Comparison of ENCODE assay signal across 8 mouse cellular contexts in the genomic region with DNA sequence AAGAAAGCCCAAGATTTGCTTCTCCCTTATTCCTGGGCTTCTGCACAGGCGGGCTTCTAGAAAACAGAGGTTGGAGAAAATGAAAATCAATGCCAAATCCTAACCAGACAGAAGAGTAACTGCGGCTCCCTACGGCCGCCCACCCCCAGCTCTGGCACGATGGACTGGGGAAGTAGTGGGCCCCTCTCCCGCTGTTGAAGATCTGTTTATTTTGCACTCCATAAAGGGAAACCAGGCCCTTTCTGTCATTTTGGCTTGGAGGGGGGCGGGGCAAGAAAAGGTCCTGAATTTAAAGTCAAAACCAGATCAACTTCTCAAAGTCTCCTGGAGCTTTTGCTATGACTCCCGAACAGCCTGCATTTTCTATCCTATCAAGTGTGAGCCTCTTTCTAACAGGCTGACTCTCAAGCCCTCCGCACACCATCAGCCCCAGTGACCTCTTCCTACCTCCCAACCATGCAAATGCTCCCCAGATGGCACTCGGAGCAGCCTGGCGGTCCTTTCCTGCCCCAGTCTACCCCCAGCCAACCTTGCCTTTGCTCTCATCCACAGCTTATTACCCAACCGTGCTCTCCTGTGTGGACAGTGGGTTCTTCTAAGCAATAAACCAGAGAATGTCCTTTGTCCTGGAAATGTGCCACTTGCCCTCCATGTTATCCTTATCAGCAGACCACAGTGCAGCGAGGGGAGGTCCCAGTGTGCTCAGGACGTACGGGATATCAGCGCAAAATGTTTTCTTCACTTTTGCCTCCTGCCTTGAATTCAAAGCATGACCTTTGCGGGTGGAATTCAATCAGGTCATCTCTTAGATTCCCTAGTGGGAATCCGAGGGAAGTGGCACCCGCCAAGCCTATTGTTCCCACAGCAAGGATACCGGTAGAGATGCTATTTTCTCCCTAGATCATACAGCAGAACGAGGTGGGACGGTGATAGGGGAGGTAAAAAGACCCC. TPM values are rescaled to one million over a fixed set of nuclear protein-coding genes. Genes with fewer than 3 reads are reported as not detected.
A peak's percentile ranks its signal among the peaks of the same experiment; 100 is the strongest.
DNase-seq lines count a peak whose midpoint lies in the region; ATAC-seq lines count a peak whose summit lies in the region.
"Had no signal": no experiment of that assay in that cellular context is flagged by ENCODE, and none has a peak within 500 bp of the region (broad histone marks: within the 10 kb centered on the region; RNA-seq: fewer than 3 reads in every experiment).

No protein-coding gene starts in this region.

- peaks cover 97% of the 10 kb centered on the region for H3K4me1 ChIP-seq in megakaryocyte, embryonic 14.5 days
- H3K4me1 ChIP-seq in stomach, embryonic 15.5 days = peaks cover 17% of the 10 kb centered on the region
- H3K4me1 ChIP-seq: midbrain, embryonic 12.5 days had no signal

- WGBS in stomach, embryonic 15.5 days = 43% methylated on average over 22 of the region's 22 CpGs

- no peaks in the 10 kb centered on the region for H3K27me3 ChIP-seq in megakaryocyte, embryonic 14.5 days (replicated peaks)
- H3K27me3 ChIP-seq in stomach, embryonic 15.5 days (replicated peaks) = no peaks in the 10 kb centered on the region
- H3K27me3 ChIP-seq: midbrain, embryonic 12.5 days had no signal

- H3K4me2 ChIP-seq in stomach, embryonic 15.5 days = peak overlapping the region; percentile 38
- H3K4me2 ChIP-seq: midbrain, embryonic 12.5 days had no signal

- peaks cover 86% of the 10 kb centered on the region for H3K36me3 ChIP-seq in megakaryocyte, embryonic 14.5 days (replicated peaks; ENCODE audit: low read length)
- no peaks in the 10 kb centered on the region for H3K36me3 ChIP-seq in stomach, embryonic 15.5 days
- H3K36me3 ChIP-seq: midbrain, embryonic 12.5 days had no signal

- peak; percentile 52 for DNase-seq in kidney, postnatal 14 days
- no peak for DNase-seq in gastrocnemius, postnatal 10 days
- no peak for DNase-seq in cerebellum, postnatal 25 days

- no peak overlapping the region for H3K9ac ChIP-seq in stomach, embryonic 15.5 days
- H3K9ac ChIP-seq: midbrain, embryonic 12.5 days had no signal

- H3K9me3 ChIP-seq in megakaryocyte, embryonic 14.5 days = no peaks in the 10 kb centered on the region
- H3K9me3 ChIP-seq in stomach, embryonic 15.5 days = no peaks in the 10 kb centered on the region
- H3K9me3 ChIP-seq: midbrain, embryonic 12.5 days had no signal

- H3K27ac ChIP-seq in stomach, embryonic 15.5 days = peak overlapping the region; percentile 67
- H3K27ac ChIP-seq: midbrain, embryonic 12.5 days had no signal

- H3K4me3 ChIP-seq in megakaryocyte, embryonic 14.5 days (replicated peaks) = peak overlapping the region; percentile 83
- H3K4me3 ChIP-seq in stomach, embryonic 15.5 days (replicated peaks) = no peak overlapping the region
- H3K4me3 ChIP-seq: midbrain, embryonic 12.5 days had no signal

- ATAC-seq in megakaryocyte, adult 5-6 weeks (ENCODE audit: poor library complexity, severe bottlenecking) = no peak
- peak; percentile 6 for ATAC-seq in granulocyte monocyte progenitor cell, adult 5-6 weeks (replicated peaks; ENCODE audit: poor library complexity, severe bottlenecking)
- no peak; the same call in 1 of the 2 replicates for ATAC-seq in stomach, embryonic 15.5 days (ENCODE audit: insufficient read depth, low FRiP score, low read depth)

RNA-seq across cellular contexts. Expression of a gene that starts 23.3 kb away (rescaled TPM):
- 20.8 and 61.7 TPM in 2 replicates for polyA plus RNA-seq in megakaryocyte, embryonic 14.5 days (2012; ENCODE audit: insufficient read depth, low replicate concordance)
- 89.0 and 92.7 TPM in 2 replicates for total RNA-seq in megakaryocyte, adult 5-6 weeks (2015)
- 95.8 and 106 TPM in 2 replicates for total RNA-seq in megakaryocyte, adult 5-6 weeks (2017)
- 63.4 and 68.3 TPM in 2 replicates for total RNA-seq in granulocyte monocyte progenitor cell, adult 5-6 weeks (2014; fragmentation: Nextera tagmentation)
- total RNA-seq in granulocyte monocyte progenitor cell, adult 5-6 weeks (2017) = 106 and 109 TPM in 2 replicates
- 13.4 and 13.9 TPM in 2 replicates for polyA plus RNA-seq in stomach, embryonic 15.5 days (2015; fragmentation: Nextera tagmentation; extraction: Ambion mirVana)
- 10 to 100 TPM; 17.2 to 19.9 TPM for total RNA-seq in gastrocnemius, postnatal 10 days (2021)
